Mouse (Mus musculus) ES-Bruce4 (cell line): Measurements from ENCODE around the gene Bcr. TPM values are rescaled to one million over a fixed set of nuclear protein-coding genes. Genes with fewer than 3 reads are reported as not detected.

ENCODE experiments used
- H3K27ac ChIP-seq: 2 replicates; pipeline ENCODE4 v1.5.1; 2012; ENCODE audit warnings: low read length, inconsistent platforms; ENCODE audit not compliant: insufficient read depth
- H3K27me3 ChIP-seq: 2 replicates; pipeline ENCODE4 v1.6.1; 2012; ENCODE audit warnings: mild to moderate bottlenecking, low read length, inconsistent platforms; ENCODE audit not compliant: control insufficient read depth, poor library complexity, insufficient read depth, severe bottlenecking
- H3K36me3 ChIP-seq: 2 replicates; pipeline ENCODE4 v1.6.1; 2012; ENCODE audit warnings: inconsistent platforms, mild to moderate bottlenecking, low read length, moderate library complexity; ENCODE audit not compliant: control insufficient read depth, poor library complexity, insufficient read depth, severe bottlenecking
- H3K4me1 ChIP-seq: one replicate; pipeline ENCODE4 v1.8.1; 2011; ENCODE audit warnings: low read length; ENCODE audit not compliant: control insufficient read depth, insufficient read depth
- H3K4me3 ChIP-seq: 2 replicates; pipeline ENCODE4 v1.5.1; 2011; ENCODE audit warnings: low read depth, mild to moderate bottlenecking, low read length
- H3K9ac ChIP-seq: 2 replicates; pipeline ENCODE4 v1.6.1; 2012; ENCODE audit warnings: low read depth, mild to moderate bottlenecking, inconsistent platforms; ENCODE audit not compliant: poor library complexity, severe bottlenecking
- H3K9me3 ChIP-seq: replicated peaks from 2 replicates; pipeline ENCODE4 v1.6.1; 2012; ENCODE audit warnings: mild to moderate bottlenecking, low read length, inconsistent platforms; ENCODE audit not compliant: control insufficient read depth, poor library complexity, insufficient read depth, severe bottlenecking
- CTCF ChIP-seq: IDR thresholded peaks from one replicate; pipeline ENCODE4 v1.8.1; 2011; ENCODE audit warnings: low read depth, low read length
- EP300 ChIP-seq: IDR thresholded peaks from 2 replicates; pipeline ENCODE4 v1.6.1; 2011; ENCODE audit warnings: low read depth, low read length; ENCODE audit not compliant: insufficient read depth
- POLR2A ChIP-seq: IDR thresholded peaks from one replicate; pipeline ENCODE4 v1.8.1; 2011; ENCODE audit warnings: low read length; ENCODE audit not compliant: insufficient read depth
- polyA plus RNA-seq: library from polyadenylated mRNA; stranded (reverse); fragments of >200 nt; gene quantifications from 2 replicates; pipeline ENCODE4 v1.2.4, GENCODE M21; 2011; ENCODE audit warnings: low read depth; ENCODE audit not compliant: missing spikeins, insufficient read depth, insufficient read length

Gene Bcr
- polyA plus RNA-seq, 1 experiment = 22.9 TPM

DNA sequence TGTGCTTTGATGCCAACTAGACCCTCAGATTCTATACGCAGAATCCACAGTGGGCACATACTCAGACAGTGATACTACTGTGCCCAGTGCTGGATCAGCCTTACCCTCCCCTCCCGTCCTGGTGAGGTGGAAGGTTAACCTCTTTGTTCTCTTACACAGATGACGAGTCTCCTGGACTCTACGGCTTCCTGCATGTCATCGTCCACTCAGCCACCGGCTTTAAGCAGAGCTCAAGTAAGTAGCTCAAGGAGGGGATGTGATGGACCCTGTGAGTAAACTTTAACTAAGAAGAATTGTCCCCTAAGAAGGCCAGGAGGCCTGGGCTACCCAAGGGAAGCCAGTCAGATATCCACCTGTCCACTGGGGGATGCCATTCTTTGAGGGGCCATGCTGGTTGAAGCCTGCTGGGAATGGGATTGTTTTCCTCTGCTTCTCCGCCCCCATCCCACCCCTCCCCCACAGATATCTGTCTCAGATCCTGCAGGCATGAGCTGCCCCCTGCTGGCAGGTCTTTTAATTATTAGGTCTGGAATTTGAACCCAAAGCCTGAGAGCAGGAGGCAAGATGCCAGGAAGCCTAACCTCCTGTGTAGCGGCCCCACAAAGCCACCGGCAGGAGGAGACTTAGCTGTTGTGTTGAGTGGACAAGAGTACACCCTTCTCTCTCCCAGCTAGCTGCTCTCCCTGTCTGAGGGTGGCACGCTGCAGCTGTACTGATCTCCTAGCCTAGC is 99.9 kb downstream of the Bcr start:
- Histone ChIP-seq H3K27me3 (no peaks in the 10 kb centered on the region), H3K9me3 (no peaks in the 10 kb centered on the region; the same call in 1 of the 2 replicates), H3K4me1 (peaks cover 3% of the 10 kb centered on the region), H3K4me3 (no peak overlapping the region), H3K36me3 (no peaks in the 10 kb centered on the region), H3K27ac (no peak overlapping the region), H3K9ac (no peak overlapping the region)
- TF ChIP-seq CTCF (peak; percentile 32), POLR2A (no peak), EP300 (no peak)

DNA sequence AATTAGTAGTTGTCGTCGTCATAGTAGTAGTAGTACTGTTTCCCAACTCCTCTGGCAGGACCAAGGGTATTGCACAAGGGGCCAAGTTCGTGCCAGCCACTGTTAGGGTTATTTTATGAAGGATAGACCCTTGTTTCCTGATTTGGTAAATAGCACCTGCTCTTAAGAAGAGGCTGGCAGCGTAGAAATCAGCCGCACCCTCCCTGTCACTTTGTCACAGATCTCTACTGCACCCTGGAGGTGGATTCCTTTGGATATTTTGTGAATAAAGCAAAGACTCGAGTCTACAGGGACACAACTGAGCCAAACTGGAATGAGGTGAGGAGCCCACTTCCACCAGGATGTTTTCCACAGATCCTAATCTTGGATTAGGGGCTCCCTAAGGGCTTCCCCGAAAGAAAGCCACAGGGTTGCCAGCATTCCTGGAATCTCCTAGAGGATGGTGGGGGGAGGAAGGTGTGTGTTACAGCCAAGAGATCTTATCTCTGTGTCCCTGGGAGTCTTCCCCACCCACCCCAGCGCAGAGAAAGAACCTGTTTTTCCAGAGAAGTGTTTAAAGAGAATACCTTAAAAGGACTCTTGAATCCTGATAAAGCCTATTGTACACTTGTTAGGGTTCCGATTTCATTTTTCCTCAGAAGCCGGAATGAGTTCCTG is 105.6 kb downstream of the Bcr start:
- Histone ChIP-seq H3K9me3 (no peaks in the 10 kb centered on the region; the same call in 1 of the 2 replicates), H3K4me1 (peaks cover 2% of the 10 kb centered on the region), H3K36me3 (no peaks in the 10 kb centered on the region), H3K9ac (no peak overlapping the region), H3K27ac (0 out of 2 replicates have a peak overlapping the region, but pooled peaks have one; percentile 20), H3K4me3 (no peak overlapping the region), H3K27me3 (no peaks in the 10 kb centered on the region)
- no peak for TF ChIP-seq EP300

DNA sequence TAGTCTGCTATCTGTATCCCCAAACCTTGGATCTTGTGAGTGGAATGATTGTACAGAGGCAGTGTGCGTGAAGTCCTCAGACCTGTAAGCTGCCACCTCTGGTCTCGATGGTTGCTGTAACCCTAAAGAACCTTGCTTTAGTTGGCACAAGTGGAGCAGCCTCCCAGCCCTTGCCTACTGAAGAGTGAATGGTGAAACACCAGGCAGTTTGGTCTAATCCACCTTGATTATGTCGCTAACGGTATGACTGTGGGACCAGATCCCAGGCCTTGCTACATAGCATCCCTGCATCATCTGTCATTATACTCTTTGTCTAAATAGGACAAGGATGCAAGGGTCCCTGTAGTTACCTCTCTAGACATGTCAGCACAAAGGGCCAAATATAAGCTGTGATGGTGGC is 106.2 kb downstream of the Bcr start:
- Histone ChIP-seq H3K27me3 (no peaks in the 10 kb centered on the region), H3K36me3 (no peaks in the 10 kb centered on the region), H3K4me1 (peaks cover 2% of the 10 kb centered on the region), H3K4me3 (no peak overlapping the region), H3K27ac (peak overlapping the region; percentile 20; the same call in 1 of the 2 replicates), H3K9ac (no peak overlapping the region), H3K9me3 (no peaks in the 10 kb centered on the region; the same call in 1 of the 2 replicates)
- TF ChIP-seq EP300 (no peak), CTCF (no peak), POLR2A (no peak)

DNA sequence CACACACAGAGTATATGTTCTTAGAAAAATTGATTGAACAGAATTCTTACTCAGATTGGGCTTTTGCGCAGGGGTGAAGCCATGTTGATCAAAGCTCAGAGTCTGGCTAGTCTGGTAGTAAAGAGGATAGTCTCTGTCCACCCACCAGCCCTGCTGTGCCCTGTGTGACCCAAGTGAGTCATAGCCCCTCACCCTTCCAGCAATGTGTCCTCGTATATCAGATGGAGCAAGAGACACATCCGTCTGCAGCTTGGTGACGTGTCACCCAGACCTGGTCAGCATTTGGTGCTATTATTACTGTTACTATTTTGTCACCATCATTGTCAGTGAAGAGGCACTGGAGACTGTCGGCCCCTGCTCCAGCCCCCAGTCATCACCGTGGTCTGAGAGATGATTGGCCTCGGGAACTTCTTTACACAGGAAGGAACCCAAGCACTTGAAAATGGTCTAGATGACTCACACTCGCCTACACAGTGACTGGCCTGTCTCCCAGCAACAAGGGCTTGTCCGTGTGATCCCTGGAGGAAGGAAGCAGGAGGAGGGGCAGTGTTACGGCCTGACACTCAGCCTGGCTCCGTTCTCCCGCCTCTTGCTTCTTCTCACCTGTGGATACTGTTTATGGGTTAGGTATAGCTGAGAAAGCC is 109.9 kb downstream of the Bcr start:
- Histone ChIP-seq H3K9ac (no peak overlapping the region), H3K4me1 (peaks cover 2% of the 10 kb centered on the region), H3K9me3 (no peaks in the 10 kb centered on the region), H3K27me3 (no peaks in the 10 kb centered on the region), H3K27ac (no peak overlapping the region), H3K4me3 (no peak overlapping the region), H3K36me3 (no peaks in the 10 kb centered on the region)
- TF ChIP-seq EP300 (no peak), POLR2A (no peak), CTCF (no peak)

DNA sequence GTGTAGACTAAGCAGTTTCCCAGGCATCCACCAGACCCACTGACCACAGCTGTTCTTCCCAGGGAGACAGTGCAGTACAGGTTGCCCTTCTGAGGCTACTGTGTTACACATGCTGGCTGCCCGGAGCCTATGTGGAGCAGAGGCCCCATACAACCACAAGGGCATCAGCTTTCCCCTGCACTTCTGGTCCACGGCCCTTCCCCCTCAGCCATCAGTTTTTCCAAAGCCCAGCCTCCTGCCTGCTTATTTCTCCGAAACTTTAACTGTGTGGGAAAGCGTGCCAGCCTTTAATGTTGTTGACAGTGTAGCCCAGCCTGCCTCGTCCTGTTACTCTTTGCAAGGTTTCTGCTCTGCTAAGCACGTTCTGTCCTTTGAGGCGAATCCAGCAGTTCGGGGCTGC is 112.7 kb downstream of the Bcr start:
- Histone ChIP-seq H3K27ac (no peak overlapping the region), H3K4me3 (no peak overlapping the region), H3K9ac (no peak overlapping the region), H3K27me3 (no peaks in the 10 kb centered on the region), H3K9me3 (no peaks in the 10 kb centered on the region), H3K4me1 (no peaks in the 10 kb centered on the region), H3K36me3 (no peaks in the 10 kb centered on the region)
- no peak for TF ChIP-seq POLR2A
- TF ChIP-seq EP300 = no peak
- TF ChIP-seq CTCF = no peak

DNA sequence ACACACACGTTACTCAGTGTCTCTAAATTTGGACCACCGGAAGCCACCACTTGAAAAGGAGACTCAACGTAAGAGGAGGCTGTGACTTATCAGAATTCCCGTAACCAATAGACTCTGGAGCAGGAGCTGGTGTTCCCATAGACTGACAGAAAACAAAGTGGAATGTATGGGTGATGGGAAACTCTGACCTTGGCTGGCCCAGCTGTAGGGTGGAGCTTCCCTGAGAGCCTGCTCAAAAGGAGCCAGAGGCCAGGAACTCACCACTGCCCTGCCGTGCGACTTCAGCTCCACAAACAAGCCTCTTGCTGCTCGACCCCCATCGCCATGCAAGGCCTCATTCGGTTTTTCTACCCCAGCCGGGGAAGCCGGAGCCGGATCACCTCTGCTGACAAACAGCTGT is 113.3 kb downstream of the Bcr start:
- H3K27ac ChIP-seq = no peak overlapping the region
- no peaks in the 10 kb centered on the region for H3K27me3 ChIP-seq
- no peaks in the 10 kb centered on the region for H3K36me3 ChIP-seq
- H3K9ac ChIP-seq = no peak overlapping the region
- no peaks in the 10 kb centered on the region for H3K9me3 ChIP-seq
- no peak overlapping the region for H3K4me3 ChIP-seq
- no peak for TF ChIP-seq CTCF
- no peak for TF ChIP-seq POLR2A
- no peak for TF ChIP-seq EP300
- H3K4me1 ChIP-seq = no peaks in the 10 kb centered on the region
